In genomic region chr17:15850544-15850943, GRCm38 (mm10) we compare ENCODE assay signal across 25 mouse cellular contexts. TPM values are rescaled to one million over a fixed set of nuclear protein-coding genes. Genes with fewer than 3 reads are reported as not detected.
DNase-seq lines count a peak whose midpoint lies in the region; ATAC-seq and TF ChIP-seq lines count a peak whose summit lies in the region.
"Had no signal": no experiment of that assay in that cellular context is flagged by ENCODE, and none has a peak within 500 bp of the region (broad histone marks: within the 10 kb centered on the region; RNA-seq: fewer than 3 reads in every experiment).

No protein-coding gene starts in this region.

- no peak for DNase-seq in heart, adult 8-10 months (ENCODE audit: low spot score)
- DNase-seq in heart, postnatal 25 days (ENCODE audit: low spot score), result no peak
- peak; percentile 72 for DNase-seq in midbrain, embryonic 11.5 days (ENCODE audit: low spot score, missing footprints)
- DNase-seq in midbrain, postnatal 0 days (ENCODE audit: low spot score), result no peak
- DNase-seq: adrenal gland, postnatal 10 days; adrenal gland, postnatal 36 days; B cell, adult 2 months; cerebellum, adult 18-20 months; cerebellum, adult 9-10 months; cerebellum, postnatal 14 days; gastrocnemius, adult 2 months; gastrocnemius, postnatal 14 days; heart, adult 11 months had no signal

- peaks cover 12% of the 10 kb centered on the region for H3K4me1 ChIP-seq in heart, embryonic 13.5 days
- 0 out of 2 replicates have a peak, but pooled peaks cover 2% of the 10 kb centered on the region for H3K4me1 ChIP-seq in heart, embryonic 16.5 days (ENCODE audit: control insufficient read depth, insufficient read depth, low read length)
- H3K4me1 ChIP-seq in midbrain, embryonic 11.5 days (ENCODE audit: control insufficient read depth, insufficient read depth, low read length), result no peaks in the 10 kb centered on the region
- H3K4me1 ChIP-seq in midbrain, postnatal 0 days (ENCODE audit: insufficient read depth, low read length), result no peaks in the 10 kb centered on the region
- H3K4me1 ChIP-seq: forebrain, embryonic 13.5 days; hindbrain, embryonic 12.5 days; hindbrain, embryonic 15.5 days had no signal

- no peaks in the 10 kb centered on the region for H3K9me3 ChIP-seq in heart, embryonic 13.5 days
- H3K9me3 ChIP-seq in heart, embryonic 16.5 days (replicated peaks; ENCODE audit: control insufficient read depth, low read length), result no peaks in the 10 kb centered on the region
- H3K9me3 ChIP-seq in midbrain, embryonic 11.5 days (ENCODE audit: control insufficient read depth, low read length), result no peaks in the 10 kb centered on the region
- H3K9me3 ChIP-seq in midbrain, postnatal 0 days (ENCODE audit: low read length), result no peaks in the 10 kb centered on the region
- H3K9me3 ChIP-seq: forebrain, embryonic 10.5 days; forebrain, embryonic 13.5 days; G1E; hindbrain, embryonic 12.5 days; hindbrain, embryonic 15.5 days had no signal

- H3K27ac ChIP-seq in heart, embryonic 13.5 days (replicated peaks), result no peak overlapping the region
- H3K27ac ChIP-seq in heart, embryonic 16.5 days (ENCODE audit: low read length), result peak overlapping the region; percentile 35; the same call in 1 of the 2 replicates
- H3K27ac ChIP-seq in midbrain, embryonic 11.5 days (ENCODE audit: low read depth, low read length), result no peak overlapping the region
- H3K27ac ChIP-seq in midbrain, postnatal 0 days (ENCODE audit: low read depth, low read length), result no peak overlapping the region
- H3K27ac ChIP-seq: forebrain, embryonic 10.5 days; forebrain, embryonic 13.5 days; gastrocnemius, adult 2 months; hindbrain, embryonic 12.5 days; hindbrain, embryonic 15.5 days had no signal

- no peak overlapping the region for H3K9ac ChIP-seq in heart, embryonic 13.5 days
- H3K9ac ChIP-seq in heart, embryonic 16.5 days (ENCODE audit: low read length), result no peak overlapping the region
- no peak overlapping the region for H3K9ac ChIP-seq in midbrain, embryonic 11.5 days (ENCODE audit: low read length)
- no peak overlapping the region for H3K9ac ChIP-seq in midbrain, postnatal 0 days (replicated peaks; ENCODE audit: low read length, poor library complexity, severe bottlenecking)
- H3K9ac ChIP-seq: forebrain, embryonic 13.5 days; hindbrain, embryonic 12.5 days; hindbrain, embryonic 15.5 days had no signal

- TF ChIP-seq CTCF in midbrain, postnatal 0 days (IDR thresholded peaks at IDR 0.05), result no peak

- intact Hi-C loops in heart, postnatal 25 days (cut with DNase I), result no loop called here

- peak overlapping the region; percentile 11; the same call in 1 of the 2 replicates for H3K4me2 ChIP-seq in heart, embryonic 13.5 days
- peak overlapping the region; percentile 6; the same call in 1 of the 2 replicates for H3K4me2 ChIP-seq in heart, embryonic 16.5 days (ENCODE audit: low read depth, low read length)
- H3K4me2 ChIP-seq in midbrain, embryonic 11.5 days, result no peak overlapping the region
- no peak overlapping the region for H3K4me2 ChIP-seq in midbrain, postnatal 0 days (ENCODE audit: low read depth, low read length, poor library complexity, severe bottlenecking)
- H3K4me2 ChIP-seq: forebrain, embryonic 13.5 days; hindbrain, embryonic 12.5 days; hindbrain, embryonic 15.5 days had no signal

- no peaks in the 10 kb centered on the region for H3K36me3 ChIP-seq in heart, embryonic 13.5 days
- H3K36me3 ChIP-seq in heart, embryonic 16.5 days (ENCODE audit: control insufficient read depth, insufficient read depth), result no peaks in the 10 kb centered on the region
- H3K36me3 ChIP-seq in midbrain, embryonic 11.5 days (ENCODE audit: control insufficient read depth, insufficient read depth, low read length), result no peaks in the 10 kb centered on the region
- no peaks in the 10 kb centered on the region for H3K36me3 ChIP-seq in midbrain, postnatal 0 days (ENCODE audit: insufficient read depth, low read length)
- H3K36me3 ChIP-seq: forebrain, embryonic 10.5 days; G1E; hindbrain, embryonic 12.5 days; hindbrain, embryonic 15.5 days had no signal

- no peak overlapping the region for H3K4me3 ChIP-seq in heart, embryonic 13.5 days
- H3K4me3 ChIP-seq in heart, embryonic 16.5 days (ENCODE audit: low read length), result no peak overlapping the region
- no peak overlapping the region for H3K4me3 ChIP-seq in midbrain, embryonic 11.5 days (ENCODE audit: low read depth, low read length)
- H3K4me3 ChIP-seq in midbrain, postnatal 0 days (ENCODE audit: low read depth, low read length), result no peak overlapping the region
- H3K4me3 ChIP-seq: forebrain, embryonic 10.5 days; forebrain, embryonic 13.5 days; gastrocnemius, adult 2 months; hindbrain, embryonic 12.5 days; hindbrain, embryonic 15.5 days had no signal

- H3K27me3 ChIP-seq in heart, embryonic 13.5 days (replicated peaks), result no peaks in the 10 kb centered on the region
- H3K27me3 ChIP-seq in heart, embryonic 16.5 days (ENCODE audit: control insufficient read depth, insufficient read depth, low read length), result no peaks in the 10 kb centered on the region
- no peaks in the 10 kb centered on the region for H3K27me3 ChIP-seq in midbrain, embryonic 11.5 days (ENCODE audit: control insufficient read depth, insufficient read depth, low read length)
- no peaks in the 10 kb centered on the region for H3K27me3 ChIP-seq in midbrain, postnatal 0 days (ENCODE audit: insufficient read depth, low read length)
- H3K27me3 ChIP-seq: CH12.LX; forebrain, embryonic 13.5 days; hindbrain, embryonic 12.5 days; hindbrain, embryonic 15.5 days had no signal

- 59% methylated on average over 3 of the region's 3 CpGs for WGBS in heart, embryonic 13.5 days
- WGBS in heart, embryonic 16.5 days, result 42% methylated on average over 3 of the region's 3 CpGs
- 80% methylated on average over 3 of the region's 3 CpGs for WGBS in midbrain, embryonic 11.5 days
- WGBS in midbrain, postnatal 0 days, result 78% methylated on average over 3 of the region's 3 CpGs

- no peak for ATAC-seq in heart, embryonic 13.5 days (ENCODE audit: extremely low read depth, insufficient number of reproducible peaks, low FRiP score, low TSS enrichment)
- ATAC-seq in heart, embryonic 16.5 days (replicated peaks; ENCODE audit: extremely low read depth, insufficient read depth, low FRiP score), result peak; percentile 70; the same call in 1 of the 2 replicates
- no peak for ATAC-seq in midbrain, embryonic 11.5 days (ENCODE audit: low FRiP score)
- no peak for ATAC-seq in midbrain, postnatal 0 days (ENCODE audit: low FRiP score)
- no peak for ATAC-seq in frontal cortex, adult (ENCODE audit: low TSS enrichment)
- ATAC-seq: forebrain, embryonic 13.5 days; forebrain, embryonic 16.5 days; intestine, postnatal 0 days; Patski had no signal

RNA-seq across cellular contexts. Expression of gene Rgmb, which starts 19.7 kb away (rescaled TPM):
- polyA plus RNA-seq in heart, embryonic 13.5 days (2015; fragmentation: Nextera tagmentation; extraction: Ambion mirVana), result 8.4 and 9.8 TPM in 2 replicates
- 10 to 100 TPM; 19.4 to 23.3 (median 22.8) TPM for total RNA-seq in heart, adult 8-10 months (2022)
- 8.5 and 8.9 TPM in 2 replicates for polyA plus RNA-seq in heart, embryonic 16.5 days (2015; fragmentation: Nextera tagmentation; extraction: Ambion mirVana)
- 10 to 100 TPM; 21.4 to 30.0 TPM for total RNA-seq in heart, postnatal 25 days (2021)
- polyA plus RNA-seq in midbrain, embryonic 11.5 days (2014; fragmentation: Nextera tagmentation; extraction: Ambion mirVana), result 72.6 and 73.0 TPM in 2 replicates
- 112 and 144 TPM in 2 replicates for total RNA-seq in midbrain, postnatal 0 days (2014; rRNA removed)
- polyA plus RNA-seq in midbrain, postnatal 0 days (2015; fragmentation: Nextera tagmentation; extraction: Ambion mirVana), result 53.9 and 55.2 TPM in 2 replicates
- polyA plus RNA-seq: G1E had no signal

Comparison
In these comparisons a context has a peak if more than half of its experiments do, and no peak if none do; other contexts are left out.
1. H3K4me2 ChIP-seq: peak in heart, embryonic 13.5 days (single experiment) and heart, embryonic 16.5 days (single experiment); none in midbrain, embryonic 11.5 days (single experiment) and midbrain, postnatal 0 days (single experiment).